Mouse (Mus musculus) liver, embryonic 15.5 days (tissue): ENCODE measurements around the gene Diras2. TPM values are rescaled to one million over a fixed set of nuclear protein-coding genes. Genes with fewer than 3 reads are reported as not detected.

Source experiments
- ATAC-seq: fragments of 200-750 bp; cut with Nextera tagmentation; 2 replicates; pipeline ENCODE4 v1.8.0; 2017; ENCODE audit warnings: moderate number of reproducible peaks, mild to moderate bottlenecking, moderate library complexity; ENCODE audit not compliant: insufficient read depth
- H3K27ac ChIP-seq: fragments of 300-500 bp; sonication (generic); replicated peaks from 2 replicates; pipeline ENCODE4 v1.5.1; 2015; ENCODE audit warnings: mild to moderate bottlenecking, inconsistent platforms
- H3K27me3 ChIP-seq: fragments of 300-500 bp; sonication (generic); 2 replicates; pipeline ENCODE4 v1.6.1; 2015; ENCODE audit warnings: mild to moderate bottlenecking, inconsistent platforms
- H3K36me3 ChIP-seq: fragments of 300-500 bp; sonication (generic); replicated peaks from 2 replicates; pipeline ENCODE4 v1.6.1; 2015; ENCODE audit warnings: moderate library complexity, mild to moderate bottlenecking, inconsistent platforms
- H3K4me1 ChIP-seq: fragments of 300-500 bp; sonication (generic); replicated peaks from 2 replicates; pipeline ENCODE4 v1.6.1; 2015; ENCODE audit warnings: inconsistent platforms
- H3K4me2 ChIP-seq: fragments of 300-500 bp; sonication (generic); 2 replicates; pipeline ENCODE4 v1.6.1; 2015; ENCODE audit warnings: moderate library complexity, mild to moderate bottlenecking, inconsistent platforms
- H3K4me3 ChIP-seq: fragments of 300-500 bp; sonication (generic); replicated peaks from 2 replicates; pipeline ENCODE4 v1.5.1; 2015; ENCODE audit warnings: mild to moderate bottlenecking, inconsistent platforms
- H3K9ac ChIP-seq: fragments of 300-500 bp; sonication (generic); 2 replicates; pipeline ENCODE4 v1.6.1; 2015; ENCODE audit warnings: moderate library complexity, mild to moderate bottlenecking, inconsistent platforms
- H3K9me3 ChIP-seq: fragments of 300-500 bp; sonication (generic); replicated peaks from 2 replicates; pipeline ENCODE4 v1.6.1; 2016; ENCODE audit warnings: inconsistent platforms
- WGBS: fragments of 180-500 bp; shearing (Covaris S2); methylation state at CpG from one replicate; pipeline ENCODE4 v1.1.7; 2015; ENCODE audit warnings: mixed read lengths; ENCODE audit not compliant: insufficient replicate concordance; 5-methylcytosine and 5-hydroxymethylcytosine counted together
- polyA plus RNA-seq: library from polyadenylated mRNA; unstranded; fragments of >200 nt; fragmentation: Nextera tagmentation; extraction: Ambion mirVana; gene quantifications from 2 replicates; pipeline ENCODE4 v1.2.1, GENCODE M21; 2015

The Diras2 gene
- polyA plus RNA-seq, 1 experiment from 2014 or later: 0.05 TPM

DNA sequence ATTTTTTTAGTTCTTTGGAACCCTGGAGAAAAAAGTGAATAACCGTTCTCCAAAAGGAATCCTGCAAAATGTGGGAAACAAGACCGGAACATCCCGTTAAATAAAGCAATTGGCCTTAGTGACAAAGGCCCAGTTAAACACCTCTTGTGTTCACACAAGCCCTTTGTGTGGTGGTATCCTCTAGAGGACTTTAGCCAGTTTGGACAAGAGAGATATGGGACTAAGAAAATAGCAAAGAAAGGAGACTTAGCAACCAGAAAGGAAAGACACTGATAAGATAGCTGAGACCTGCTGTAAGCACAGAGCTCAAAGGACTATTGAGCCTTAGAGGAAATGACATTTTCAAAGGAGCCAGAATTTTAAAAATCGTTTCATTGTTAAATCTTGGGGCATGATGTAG, 47.0 kb downstream of the Diras2 start:
- WGBS: 50% methylated on average over 4 of the region's 4 CpGs
- H3K4me1 ChIP-seq: no peaks in the 10 kb centered on the region
- no peaks in the 10 kb centered on the region for H3K27me3 ChIP-seq
- ATAC-seq: no peak
- no peak overlapping the region for H3K4me2 ChIP-seq
- H3K36me3 ChIP-seq: no peaks in the 10 kb centered on the region
- no peaks in the 10 kb centered on the region for H3K9me3 ChIP-seq
- H3K4me3 ChIP-seq: no peak overlapping the region
- no peak overlapping the region for H3K27ac ChIP-seq
- H3K9ac ChIP-seq: no peak overlapping the region

- Histone ChIP-seq H3K27me3 (no peaks in the 10 kb centered on the region), H3K9me3 (no peaks in the 10 kb centered on the region), H3K36me3 (no peaks in the 10 kb centered on the region), H3K4me3 (no peak overlapping the region), H3K4me1 (no peaks in the 10 kb centered on the region), H3K9ac (no peak overlapping the region), H3K27ac (no peak overlapping the region), H3K4me2 (no peak overlapping the region)
- 42% methylated on average over 2 of the region's 2 CpGs for WGBS
- no peak for ATAC-seq
These were observed 49.3 kb downstream of the Diras2 start for GRCm38 (mm10) chr13:52481786-52482185.

GRCm38 (mm10) chr13:52479146-52479545, 51.9 kb downstream of the Diras2 start:
- no peak overlapping the region for H3K9ac ChIP-seq
- H3K4me3 ChIP-seq: no peak overlapping the region
- no peaks in the 10 kb centered on the region for H3K36me3 ChIP-seq
- no peaks in the 10 kb centered on the region for H3K9me3 ChIP-seq
- H3K27ac ChIP-seq: no peak overlapping the region
- WGBS: 74% methylated on average over 5 of the region's 5 CpGs
- no peaks in the 10 kb centered on the region for H3K27me3 ChIP-seq
- ATAC-seq: no peak
- H3K4me2 ChIP-seq: no peak overlapping the region
- H3K4me1 ChIP-seq: no peaks in the 10 kb centered on the region

DNA sequence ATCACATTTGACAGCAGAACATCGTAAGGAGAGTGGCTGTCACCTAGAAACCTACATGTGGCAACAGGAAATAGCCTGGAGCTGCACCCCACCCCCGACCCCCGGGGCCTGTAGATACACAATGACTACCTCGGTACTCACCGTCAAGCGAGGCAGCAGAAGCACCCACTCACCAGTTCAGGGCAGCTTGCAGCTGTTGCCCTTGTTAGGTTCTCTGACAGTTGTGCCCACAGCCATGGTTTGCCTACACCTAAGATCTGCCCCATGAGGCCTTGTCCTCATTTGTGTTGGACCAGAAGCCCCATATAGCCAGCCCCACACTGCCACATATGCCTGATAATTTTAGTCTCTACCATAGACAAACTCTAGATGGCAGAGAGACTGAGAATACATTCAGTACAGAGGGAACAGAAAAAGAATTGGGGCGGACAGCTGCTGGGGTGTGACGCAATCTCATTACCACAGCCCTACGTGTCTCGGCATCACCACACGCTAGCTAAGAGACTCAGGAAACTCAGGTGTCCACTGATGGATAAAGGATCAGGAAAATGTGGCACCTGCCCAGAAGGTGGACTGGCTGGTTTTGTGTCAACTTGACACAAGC, 54.0 kb downstream of the Diras2 start:
- no peaks in the 10 kb centered on the region for H3K27me3 ChIP-seq
- WGBS: 58% methylated on average over 11 of the region's 11 CpGs
- no peaks in the 10 kb centered on the region for H3K36me3 ChIP-seq
- H3K4me2 ChIP-seq: no peak overlapping the region
- H3K4me3 ChIP-seq: no peak overlapping the region
- no peak for ATAC-seq
- no peak overlapping the region for H3K27ac ChIP-seq
- no peaks in the 10 kb centered on the region for H3K4me1 ChIP-seq
- H3K9me3 ChIP-seq: no peaks in the 10 kb centered on the region
- H3K9ac ChIP-seq: no peak overlapping the region

- Histone ChIP-seq H3K4me2 (no peak overlapping the region), H3K36me3 (no peaks in the 10 kb centered on the region), H3K9ac (no peak overlapping the region), H3K4me3 (no peak overlapping the region), H3K27ac (no peak overlapping the region), H3K4me1 (no peaks in the 10 kb centered on the region), H3K27me3 (no peaks in the 10 kb centered on the region), H3K9me3 (no peaks in the 10 kb centered on the region)
- no peak for ATAC-seq
- WGBS: 41% methylated on average over 3 of the region's 3 CpGs
These were observed 54.9 kb downstream of the Diras2 start for GRCm38 (mm10) chr13:52476222-52476621.

- H3K9me3 ChIP-seq: no peaks in the 10 kb centered on the region
- H3K4me1 ChIP-seq: no peaks in the 10 kb centered on the region
- ATAC-seq: no peak
- H3K4me3 ChIP-seq: no peak overlapping the region
- no peaks in the 10 kb centered on the region for H3K36me3 ChIP-seq
- no peak overlapping the region for H3K4me2 ChIP-seq
- H3K27me3 ChIP-seq: no peaks in the 10 kb centered on the region
- WGBS: 78% methylated on average over 10 of the region's 10 CpGs
- no peak overlapping the region for H3K27ac ChIP-seq
- H3K9ac ChIP-seq: no peak overlapping the region
These were observed 55.8 kb downstream of the Diras2 start for GRCm38 (mm10) chr13:52475264-52475663.

DNA sequence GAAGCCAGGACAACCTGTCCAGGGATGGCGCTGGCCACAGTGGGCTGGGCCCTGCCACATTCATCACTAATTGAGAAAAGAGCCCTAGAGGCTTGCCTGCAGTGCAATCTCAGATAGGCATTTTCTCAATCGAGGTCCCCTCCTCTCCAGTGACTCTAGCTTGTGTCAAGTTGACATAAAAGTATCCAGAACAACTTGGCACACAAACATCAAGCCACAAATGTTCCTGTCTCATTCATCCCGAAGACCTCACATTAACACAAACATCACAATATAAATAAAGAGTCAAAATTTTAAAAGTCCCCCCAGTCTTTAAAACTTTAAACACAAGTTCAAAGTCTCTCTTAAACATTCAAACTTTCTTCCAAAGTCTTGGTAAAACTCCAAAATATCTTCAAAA, 56.3 kb downstream of the Diras2 start:
- Histone ChIP-seq H3K27me3 (no peaks in the 10 kb centered on the region), H3K4me1 (no peaks in the 10 kb centered on the region), H3K4me2 (no peak overlapping the region), H3K36me3 (no peaks in the 10 kb centered on the region), H3K9ac (no peak overlapping the region), H3K27ac (no peak overlapping the region), H3K4me3 (no peak overlapping the region), H3K9me3 (no peaks in the 10 kb centered on the region)
- 45% methylated on average over 3 of the region's 3 CpGs for WGBS
- no peak for ATAC-seq

- Histone ChIP-seq H3K36me3 (no peaks in the 10 kb centered on the region), H3K9me3 (no peaks in the 10 kb centered on the region), H3K4me3 (no peak overlapping the region), H3K4me2 (no peak overlapping the region), H3K27ac (no peak overlapping the region), H3K27me3 (no peaks in the 10 kb centered on the region), H3K9ac (no peak overlapping the region), H3K4me1 (no peaks in the 10 kb centered on the region)
- WGBS: 48% methylated on average over 10 of the region's 10 CpGs
- no peak for ATAC-seq
These were observed 61.0 kb downstream of the Diras2 start for GRCm38 (mm10) chr13:52469795-52470690.

- no peak for ATAC-seq
These were observed 65.9 kb downstream of the Diras2 start for GRCm38 (mm10) chr13:52465141-52465540.

GRCm38 (mm10) chr13:52459982-52460381, 71.1 kb downstream of the Diras2 start:
- Histone ChIP-seq H3K4me2 (no peak overlapping the region), H3K9ac (no peak overlapping the region), H3K4me1 (no peaks in the 10 kb centered on the region), H3K9me3 (no peaks in the 10 kb centered on the region), H3K27me3 (no peaks in the 10 kb centered on the region), H3K27ac (no peak overlapping the region), H3K4me3 (no peak overlapping the region), H3K36me3 (no peaks in the 10 kb centered on the region)
- WGBS: 62% methylated on average over 7 of the region's 7 CpGs
- no peak for ATAC-seq

More at GRCm38 (mm10) chr13:52465141-52465540, 65.9 kb downstream of the Diras2 start:
- no peak overlapping the region for H3K4me3 ChIP-seq
- H3K4me1 ChIP-seq: no peaks in the 10 kb centered on the region
- WGBS: 59% methylated on average over 6 of the region's 6 CpGs
- H3K9ac ChIP-seq: no peak overlapping the region
- no peaks in the 10 kb centered on the region for H3K36me3 ChIP-seq
- no peak overlapping the region for H3K4me2 ChIP-seq
- H3K9me3 ChIP-seq: no peaks in the 10 kb centered on the region
- no peaks in the 10 kb centered on the region for H3K27me3 ChIP-seq
- no peak overlapping the region for H3K27ac ChIP-seq

GRCm38 (mm10) chr13:52457889-52458324, 73.2 kb downstream of the Diras2 start:
- no peak for ATAC-seq
- WGBS: 82% methylated on average over 11 of the region's 11 CpGs
- Histone ChIP-seq H3K36me3 (no peaks in the 10 kb centered on the region), H3K27me3 (no peaks in the 10 kb centered on the region), H3K9me3 (no peaks in the 10 kb centered on the region), H3K4me3 (no peak overlapping the region), H3K4me2 (no peak overlapping the region), H3K4me1 (no peaks in the 10 kb centered on the region), H3K27ac (no peak overlapping the region), H3K9ac (no peak overlapping the region)
